In the genomic region with DNA sequence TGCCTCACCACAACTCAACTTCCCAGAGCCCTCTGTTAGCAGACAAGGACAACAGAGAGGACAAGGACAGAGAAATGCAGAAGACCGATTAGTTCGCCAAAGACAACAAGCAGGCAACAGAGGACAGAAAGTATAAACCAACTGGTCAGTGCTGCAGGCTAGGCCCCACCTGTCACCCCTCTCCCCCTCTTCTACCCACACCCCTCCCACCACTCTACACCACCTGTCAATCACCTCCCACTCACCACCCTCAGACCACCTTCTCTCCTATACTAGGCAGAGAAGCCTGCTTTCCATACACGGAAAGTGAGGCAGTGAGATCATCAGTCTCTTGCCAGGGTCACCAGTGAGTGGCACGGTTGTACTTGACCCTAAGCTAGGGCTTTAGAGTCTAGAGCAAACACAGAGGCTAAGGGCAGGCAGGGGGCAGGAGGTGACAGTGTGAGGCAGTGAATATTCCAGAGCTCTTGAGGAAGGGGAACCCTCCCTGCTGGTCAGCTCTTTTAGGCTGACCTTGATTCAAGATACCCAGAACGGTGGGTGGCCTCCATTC, we compare ENCODE assay signal across 25 mouse cellular contexts. TPM values are rescaled to one million over a fixed set of nuclear protein-coding genes. Genes with fewer than 3 reads are reported as not detected.
DNase-seq lines count a peak whose midpoint lies in the region; ATAC-seq and TF ChIP-seq lines count a peak whose summit lies in the region.
"Had no signal": no experiment of that assay in that cellular context is flagged by ENCODE, and none has a peak within 500 bp of the region (broad histone marks: within the 10 kb centered on the region; RNA-seq: fewer than 3 reads in every experiment).

No protein-coding gene starts in this region.

- TF ChIP-seq POLR2A in heart, adult 2 months (IDR thresholded peaks at IDR 0.05; ENCODE audit: insufficient read depth, low read depth, low read length), result no peak

- no peak for DNase-seq in embryonic facial prominence, embryonic 10.5 days (ENCODE audit: low spot score)
- no peak for DNase-seq in heart, adult 2 months
- peak; percentile 34 for DNase-seq in retina, postnatal 1 day
- no peak for DNase-seq in retina, embryonic 14.5 days (ENCODE audit: low spot score)
- DNase-seq in thymus, postnatal 25 days, result no peak
- DNase-seq: B cell, adult 2 months; gastrocnemius, postnatal 14 days; kidney, postnatal 4 days; liver; lung, postnatal 4 days; midbrain, embryonic 14.5 days; thymus, postnatal 36 days had no signal

- H3K36me3 ChIP-seq in embryonic facial prominence, embryonic 13.5 days, result peaks cover 4% of the 10 kb centered on the region; the same call in 1 of the 2 replicates
- H3K36me3 ChIP-seq in embryonic facial prominence, embryonic 10.5 days (replicated peaks), result no peaks in the 10 kb centered on the region
- no peaks in the 10 kb centered on the region for H3K36me3 ChIP-seq in heart, embryonic 14.5 days (ENCODE audit: control insufficient read depth, insufficient read depth, low read length)
- no peaks in the 10 kb centered on the region for H3K36me3 ChIP-seq in heart, adult 2 months (ENCODE audit: control insufficient read depth, insufficient read depth, low read length)
- H3K36me3 ChIP-seq: embryonic facial prominence, embryonic 15.5 days; G1E; hindbrain, embryonic 12.5 days; kidney, embryonic 15.5 days; limb, embryonic 10.5 days; liver, embryonic 15.5 days; neural tube, embryonic 12.5 days had no signal

- WGBS in embryonic facial prominence, embryonic 13.5 days, result 81% methylated on average over 5 of the region's 5 CpGs
- WGBS in embryonic facial prominence, embryonic 10.5 days, result 75% methylated on average over 5 of the region's 5 CpGs
- WGBS in heart, embryonic 14.5 days, result 41% methylated on average over 5 of the region's 5 CpGs
- 72% methylated on average over 5 of the region's 5 CpGs for WGBS in heart, adult 2 months

- H3K9me3 ChIP-seq in embryonic facial prominence, embryonic 13.5 days, result no peaks in the 10 kb centered on the region
- H3K9me3 ChIP-seq in embryonic facial prominence, embryonic 10.5 days, result no peaks in the 10 kb centered on the region
- no peaks in the 10 kb centered on the region for H3K9me3 ChIP-seq in heart, embryonic 14.5 days (ENCODE audit: control insufficient read depth, low read length)
- H3K9me3 ChIP-seq: embryonic facial prominence, embryonic 15.5 days; G1E; hindbrain, embryonic 12.5 days; kidney, embryonic 15.5 days; limb, embryonic 10.5 days; liver, embryonic 15.5 days; neural tube, embryonic 12.5 days had no signal

- ATAC-seq in embryonic facial prominence, embryonic 13.5 days (ENCODE audit: insufficient number of reproducible peaks, insufficient read depth, low FRiP score, low TSS enrichment, low read depth), result no peak
- ATAC-seq in heart, embryonic 14.5 days (ENCODE audit: insufficient number of reproducible peaks, insufficient read depth, low FRiP score, low read depth), result no peak
- ATAC-seq: forebrain, embryonic 14.5 days; intestine, postnatal 0 days had no signal

- TF ChIP-seq EP300 in heart, adult 2 months (IDR thresholded peaks at IDR 0.05; ENCODE audit: insufficient read depth, low read depth, low read length), result no peak

- no peak overlapping the region for H3K4me3 ChIP-seq in embryonic facial prominence, embryonic 13.5 days
- H3K4me3 ChIP-seq in embryonic facial prominence, embryonic 10.5 days, result no peak overlapping the region
- no peak overlapping the region for H3K4me3 ChIP-seq in heart, embryonic 14.5 days (ENCODE audit: control insufficient read depth in 1 of 2, insufficient read depth in 1 of 2, low read depth in 1 of 2, low read length in 2 of 2)
- H3K4me3 ChIP-seq in heart, adult 2 months, result no peak overlapping the region
- H3K4me3 ChIP-seq: embryonic facial prominence, embryonic 15.5 days; hindbrain, embryonic 12.5 days; kidney, embryonic 15.5 days; limb, embryonic 10.5 days; liver, embryonic 15.5 days; neural tube, embryonic 12.5 days had no signal

- peak overlapping the region; percentile 45; the same call in 1 of the 2 replicates for H3K27ac ChIP-seq in embryonic facial prominence, embryonic 13.5 days
- no peak overlapping the region for H3K27ac ChIP-seq in embryonic facial prominence, embryonic 10.5 days (replicated peaks)
- peak overlapping the region; percentile 20 to 46 for H3K27ac ChIP-seq in heart, embryonic 14.5 days (replicated peaks in 1 of 2; ENCODE audit: control insufficient read depth in 1 of 2, insufficient read depth in 1 of 2, low read depth in 2 of 2, low read length in 2 of 2)
- H3K27ac ChIP-seq in heart, adult 2 months, result no peak overlapping the region; the same call in 1 of the 2 replicates
- H3K27ac ChIP-seq: embryonic facial prominence, embryonic 15.5 days; hindbrain, embryonic 12.5 days; kidney, embryonic 15.5 days; limb, embryonic 10.5 days; liver, embryonic 15.5 days; neural tube, embryonic 12.5 days had no signal

- H3K9ac ChIP-seq in embryonic facial prominence, embryonic 13.5 days, result no peak overlapping the region
- no peak overlapping the region for H3K9ac ChIP-seq in heart, embryonic 14.5 days (ENCODE audit: low read length)
- no peak overlapping the region for H3K9ac ChIP-seq in heart, adult 2 months (ENCODE audit: low read depth, low read length)
- H3K9ac ChIP-seq: embryonic facial prominence, embryonic 15.5 days; hindbrain, embryonic 12.5 days; kidney, embryonic 15.5 days; liver, embryonic 15.5 days; neural tube, embryonic 12.5 days had no signal

- no peaks in the 10 kb centered on the region for H3K27me3 ChIP-seq in embryonic facial prominence, embryonic 13.5 days
- no peaks in the 10 kb centered on the region for H3K27me3 ChIP-seq in embryonic facial prominence, embryonic 10.5 days (replicated peaks; ENCODE audit: low read depth, poor library complexity, severe bottlenecking)
- no peaks in the 10 kb centered on the region for H3K27me3 ChIP-seq in heart, embryonic 14.5 days (ENCODE audit: control insufficient read depth, insufficient read depth, low read length)
- no peaks in the 10 kb centered on the region for H3K27me3 ChIP-seq in heart, adult 2 months (ENCODE audit: control insufficient read depth, insufficient read depth, low read length)
- H3K27me3 ChIP-seq: CH12.LX; embryonic facial prominence, embryonic 15.5 days; hindbrain, embryonic 12.5 days; kidney, embryonic 15.5 days; liver, embryonic 15.5 days; neural tube, embryonic 12.5 days had no signal

- H3K4me1 ChIP-seq in embryonic facial prominence, embryonic 13.5 days, result peaks cover 42% of the 10 kb centered on the region
- H3K4me1 ChIP-seq in embryonic facial prominence, embryonic 10.5 days, result peaks cover 30% of the 10 kb centered on the region
- peaks cover 54 to 57% of the 10 kb centered on the region in 2 experiments for H3K4me1 ChIP-seq in heart, embryonic 14.5 days (ENCODE audit: control insufficient read depth in 2 of 2, insufficient read depth in 2 of 2, low read length in 2 of 2)
- peaks cover 11% of the 10 kb centered on the region for H3K4me1 ChIP-seq in heart, adult 2 months (ENCODE audit: control insufficient read depth, insufficient read depth, low read length)
- H3K4me1 ChIP-seq: liver, embryonic 15.5 days; neural tube, embryonic 12.5 days had no signal

- H3K79me2 ChIP-seq in heart, adult 2 months (replicated peaks; ENCODE audit: control insufficient read depth, insufficient read depth, low read length), result no peaks in the 10 kb centered on the region

- intact Hi-C loops in heart, adult 2 months (cut with DNase I), result no loop called here

- no peak for TF ChIP-seq CTCF in heart, adult 2 months (IDR thresholded peaks at IDR 0.05)

- no peak overlapping the region for H3K4me2 ChIP-seq in embryonic facial prominence, embryonic 13.5 days
- H3K4me2 ChIP-seq in heart, embryonic 14.5 days (ENCODE audit: low read length), result no peak overlapping the region
- H3K4me2 ChIP-seq: embryonic facial prominence, embryonic 15.5 days; hindbrain, embryonic 12.5 days; kidney, embryonic 15.5 days; liver, embryonic 15.5 days; neural tube, embryonic 12.5 days had no signal

RNA-seq across cellular contexts. Expression of a gene that starts 31.7 kb away (rescaled TPM):
- 43.9 and 67.9 TPM in 2 replicates for polyA plus RNA-seq in embryonic facial prominence, embryonic 13.5 days (2015; fragmentation: Nextera tagmentation; extraction: Ambion mirVana)
- polyA plus RNA-seq in embryonic facial prominence, embryonic 10.5 days (2016; fragmentation: Nextera tagmentation; extraction: Ambion mirVana), result 10.8 and 15.2 TPM in 2 replicates
- 65.4 and 86.3 TPM in 2 replicates for polyA plus RNA-seq in heart, embryonic 14.5 days (2014; fragmentation: Nextera tagmentation; extraction: Ambion mirVana)
- 10 to 100 TPM; 45.1 to 45.7 TPM for total RNA-seq in heart, adult 2 months (2021)
- 48.3 and 52.1 TPM in 2 replicates for polyA plus RNA-seq in heart, adult 2 months (2012; rRNA removed)
- total RNA-seq: megakaryocyte-erythroid progenitor cell, adult 5-6 weeks had no signal
- polyA plus RNA-seq: G1E had no signal

Comparison
In these comparisons a context has a peak if more than half of its experiments do, and no peak if none do; other contexts are left out.
1. H3K27ac ChIP-seq: peak in embryonic facial prominence, embryonic 13.5 days (single experiment) and heart, embryonic 14.5 days (2 of 2); none in embryonic facial prominence, embryonic 10.5 days (single experiment) and heart, adult 2 months (single experiment).